Mouse (Mus musculus) midbrain, embryonic 11.5 days (tissue): ENCODE data around the gene Gpr157. TPM values are rescaled to one million over a fixed set of nuclear protein-coding genes. Genes with fewer than 3 reads are reported as not detected.

Experiments used
- ATAC-seq: fragments of 200-750 bp; cut with Nextera tagmentation; 2 replicates; pipeline ENCODE4 v1.8.0; 2017; ENCODE audit warnings: moderate TSS enrichment, moderate library complexity; ENCODE audit not compliant: low FRiP score
- DNase-seq: peaks from one replicate; pipeline ENCODE4 v3.0.0; 2015; ENCODE audit warnings: low spot score; ENCODE audit errors: missing footprints
- H3K27ac ChIP-seq: fragments of 300-500 bp; sonication (generic); 2 replicates; pipeline ENCODE4 v1.5.1; 2014; ENCODE audit warnings: low read depth, low read length
- H3K27me3 ChIP-seq: fragments of 300-500 bp; sonication (generic); 2 replicates; pipeline ENCODE4 v1.6.1; 2014; ENCODE audit warnings: mild to moderate bottlenecking, low read length, moderate library complexity, mixed read lengths; ENCODE audit not compliant: control insufficient read depth, insufficient read depth
- H3K36me3 ChIP-seq: fragments of 300-500 bp; sonication (generic); 2 replicates; pipeline ENCODE4 v1.6.1; 2014; ENCODE audit warnings: mild to moderate bottlenecking, low read length, moderate library complexity, mixed read lengths; ENCODE audit not compliant: control insufficient read depth, insufficient read depth
- H3K4me1 ChIP-seq: fragments of 300-500 bp; sonication (generic); 2 replicates; pipeline ENCODE4 v1.6.1; 2014; ENCODE audit warnings: low read length; ENCODE audit not compliant: control insufficient read depth, insufficient read depth
- H3K4me2 ChIP-seq: fragments of 300-500 bp; sonication (generic); 2 replicates; pipeline ENCODE4 v1.6.1; 2014; ENCODE audit warnings: mild to moderate bottlenecking, moderate library complexity
- H3K4me3 ChIP-seq: fragments of 300-500 bp; sonication (generic); 2 replicates; pipeline ENCODE4 v1.5.1; 2014; ENCODE audit warnings: low read depth, low read length
- H3K9ac ChIP-seq: fragments of 300-500 bp; sonication (generic); 2 replicates; pipeline ENCODE4 v1.6.1; 2014; ENCODE audit warnings: low read length
- H3K9me3 ChIP-seq: fragments of 300-500 bp; sonication (generic); 2 replicates; pipeline ENCODE4 v1.6.1; 2016; ENCODE audit warnings: low read length; ENCODE audit not compliant: control insufficient read depth
- WGBS: fragments of 180-500 bp; shearing (Covaris S2); extraction: QIAGEN DNeasy Blood & Tissue Kit; methylation state at CpG from one replicate; pipeline ENCODE4 v1.1.7; 2014; 5-methylcytosine and 5-hydroxymethylcytosine counted together
- polyA plus RNA-seq: library from polyadenylated mRNA; unstranded; fragments of >200 nt; fragmentation: Nextera tagmentation; extraction: Ambion mirVana; gene quantifications from 2 replicates; pipeline ENCODE4 v1.2.1, GENCODE M21; 2014

Gpr157 gene
- polyA plus RNA-seq, 1 experiment from 2014 or later: 0.10 TPM

GRCm38 (mm10) chr4:150138084-150138543 lies 50.9 kb downstream of the Gpr157 start:
- H3K9ac ChIP-seq: no peak overlapping the region
- ATAC-seq: peak; percentile 68
- no peaks in the 10 kb centered on the region for H3K9me3 ChIP-seq
- whole genome bisulfite sequencing: 40% methylated on average over 9 of the region's 9 CpGs
- H3K36me3 ChIP-seq: no peaks in the 10 kb centered on the region
- no peak overlapping the region; the same call in 1 of the 2 replicates for H3K4me3 ChIP-seq
- H3K4me1 ChIP-seq: peaks cover 2% of the 10 kb centered on the region; the same call in 1 of the 2 replicates
- peak; percentile 89 for DNase-seq
- no peak overlapping the region for H3K27ac ChIP-seq
- peak overlapping the region; percentile 28 for H3K4me2 ChIP-seq
- H3K27me3 ChIP-seq: no peaks in the 10 kb centered on the region

GRCm38 (mm10) chr4:150139090-150139489 lies 51.9 kb downstream of the Gpr157 start:
- H3K9me3 ChIP-seq: no peaks in the 10 kb centered on the region
- H3K4me2 ChIP-seq: no peak overlapping the region
- WGBS: 72% methylated on average over 13 of the region's 13 CpGs
- no peak overlapping the region for H3K4me3 ChIP-seq
- H3K27ac ChIP-seq: no peak overlapping the region
- DNase-seq: no peak
- H3K9ac ChIP-seq: no peak overlapping the region
- ATAC-seq: no peak
- H3K27me3 ChIP-seq: no peaks in the 10 kb centered on the region
- H3K4me1 ChIP-seq: peaks cover 2% of the 10 kb centered on the region; the same call in 1 of the 2 replicates
- H3K36me3 ChIP-seq: no peaks in the 10 kb centered on the region

- no peak for DNase-seq
- Histone ChIP-seq H3K27me3 (no peaks in the 10 kb centered on the region), H3K27ac (no peak overlapping the region), H3K9ac (no peak overlapping the region), H3K36me3 (no peaks in the 10 kb centered on the region), H3K4me2 (no peak overlapping the region), H3K4me1 (peaks cover 2% of the 10 kb centered on the region; the same call in 1 of the 2 replicates), H3K4me3 (no peak overlapping the region), H3K9me3 (no peaks in the 10 kb centered on the region)
- WGBS: 71% methylated on average over 7 of the region's 7 CpGs
- ATAC-seq: no peak
These were observed 53.2 kb downstream of the Gpr157 start for GRCm38 (mm10) chr4:150140346-150140745.

GRCm38 (mm10) chr4:150144242-150144641 lies 57.1 kb downstream of the Gpr157 start:
- Histone ChIP-seq H3K27ac (no peak overlapping the region), H3K27me3 (no peaks in the 10 kb centered on the region), H3K4me2 (no peak overlapping the region), H3K36me3 (no peaks in the 10 kb centered on the region), H3K9me3 (no peaks in the 10 kb centered on the region), H3K4me1 (no peaks in the 10 kb centered on the region), H3K9ac (no peak overlapping the region), H3K4me3 (no peak overlapping the region)
- WGBS: 18% methylated on average over 12 of the region's 12 CpGs
- DNase-seq: no peak
- no peak for ATAC-seq

- peak; percentile 82 for DNase-seq
- WGBS: 87% methylated on average over 4 of the region's 4 CpGs
- no peaks in the 10 kb centered on the region for H3K27me3 ChIP-seq
- H3K36me3 ChIP-seq: no peaks in the 10 kb centered on the region
- H3K9me3 ChIP-seq: no peaks in the 10 kb centered on the region
- no peak overlapping the region for H3K9ac ChIP-seq
- no peak overlapping the region for H3K27ac ChIP-seq
- no peak overlapping the region for H3K4me3 ChIP-seq
- H3K4me1 ChIP-seq: no peaks in the 10 kb centered on the region
- no peak for ATAC-seq
- H3K4me2 ChIP-seq: no peak overlapping the region
These were observed 59.1 kb downstream of the Gpr157 start for GRCm38 (mm10) chr4:150146286-150146685.

- Histone ChIP-seq H3K4me2 (no peak overlapping the region), H3K9me3 (no peaks in the 10 kb centered on the region), H3K4me1 (no peaks in the 10 kb centered on the region), H3K9ac (no peak overlapping the region), H3K36me3 (no peaks in the 10 kb centered on the region), H3K27ac (no peak overlapping the region), H3K27me3 (no peaks in the 10 kb centered on the region), H3K4me3 (no peak overlapping the region)
- DNase-seq: no peak
- 78% methylated on average over 7 of the region's 7 CpGs for WGBS
- no peak for ATAC-seq
These were observed 63.9 kb downstream of the Gpr157 start for GRCm38 (mm10) chr4:150151045-150151444.

- DNase-seq (no peak), ATAC-seq (no peak)
- H3K9ac ChIP-seq: no peak overlapping the region
- no peaks in the 10 kb centered on the region for H3K36me3 ChIP-seq
- no peaks in the 10 kb centered on the region for H3K4me1 ChIP-seq
- H3K4me2 ChIP-seq: no peak overlapping the region
- no peak overlapping the region for H3K27ac ChIP-seq
- no peak overlapping the region for H3K4me3 ChIP-seq
- WGBS: 91% methylated on average over 8 of the region's 8 CpGs
- no peaks in the 10 kb centered on the region for H3K9me3 ChIP-seq
- no peaks in the 10 kb centered on the region for H3K27me3 ChIP-seq
These were observed 65.3 kb downstream of the Gpr157 start for GRCm38 (mm10) chr4:150152483-150152882.

- peak; percentile 47 for DNase-seq
- Histone ChIP-seq H3K27me3 (no peaks in the 10 kb centered on the region), H3K9ac (no peak overlapping the region), H3K4me3 (no peak overlapping the region), H3K27ac (no peak overlapping the region), H3K36me3 (no peaks in the 10 kb centered on the region), H3K4me2 (no peak overlapping the region), H3K4me1 (no peaks in the 10 kb centered on the region), H3K9me3 (no peaks in the 10 kb centered on the region)
- no peak for ATAC-seq
- 84% methylated on average over 4 of the region's 4 CpGs for WGBS
These were observed 68.1 kb downstream of the Gpr157 start for GRCm38 (mm10) chr4:150155301-150155700.
